Mouse (Mus musculus): ENCODE data around the gene Mpv17l2.

- TF ChIP-seq CTCF (IDR thresholded peaks at IDR 0.05; ENCODE audit: control insufficient read depth, insufficient read depth, insufficient read length) (no peak), MYOD1 (IDR thresholded peaks at IDR 0.05; ENCODE audit: control insufficient read depth, insufficient read length, low read depth) (no peak)
These were observed 26.3 kb upstream of the Mpv17l2 start for GRCm38 (mm10) chr8:70787051-70787445.

Data from C2C12 (cell line).